Mouse (Mus musculus) adrenal gland, postnatal 10 days (tissue): ENCODE data around the gene Dnlz. TPM values are rescaled to one million over a fixed set of nuclear protein-coding genes. Genes with fewer than 3 reads are reported as not detected.

Experiments used
- DNase-seq: peaks from one replicate; pipeline ENCODE4 v3.0.0; 2021; ENCODE audit warnings: mixed read lengths
- total RNA-seq, 2 experiments: library from RNA; stranded (reverse); gene quantifications; 2 replicates each; pipeline ENCODE4 v1.2.3; 2021

The Dnlz gene
- total RNA-seq, 2 experiments from 2014 or later: 18.5 to 20.2 TPM

GRCm38 (mm10) chr2:26323589-26324325, 28.2 kb downstream of the Dnlz start:
- no peak for DNase-seq

DNA sequence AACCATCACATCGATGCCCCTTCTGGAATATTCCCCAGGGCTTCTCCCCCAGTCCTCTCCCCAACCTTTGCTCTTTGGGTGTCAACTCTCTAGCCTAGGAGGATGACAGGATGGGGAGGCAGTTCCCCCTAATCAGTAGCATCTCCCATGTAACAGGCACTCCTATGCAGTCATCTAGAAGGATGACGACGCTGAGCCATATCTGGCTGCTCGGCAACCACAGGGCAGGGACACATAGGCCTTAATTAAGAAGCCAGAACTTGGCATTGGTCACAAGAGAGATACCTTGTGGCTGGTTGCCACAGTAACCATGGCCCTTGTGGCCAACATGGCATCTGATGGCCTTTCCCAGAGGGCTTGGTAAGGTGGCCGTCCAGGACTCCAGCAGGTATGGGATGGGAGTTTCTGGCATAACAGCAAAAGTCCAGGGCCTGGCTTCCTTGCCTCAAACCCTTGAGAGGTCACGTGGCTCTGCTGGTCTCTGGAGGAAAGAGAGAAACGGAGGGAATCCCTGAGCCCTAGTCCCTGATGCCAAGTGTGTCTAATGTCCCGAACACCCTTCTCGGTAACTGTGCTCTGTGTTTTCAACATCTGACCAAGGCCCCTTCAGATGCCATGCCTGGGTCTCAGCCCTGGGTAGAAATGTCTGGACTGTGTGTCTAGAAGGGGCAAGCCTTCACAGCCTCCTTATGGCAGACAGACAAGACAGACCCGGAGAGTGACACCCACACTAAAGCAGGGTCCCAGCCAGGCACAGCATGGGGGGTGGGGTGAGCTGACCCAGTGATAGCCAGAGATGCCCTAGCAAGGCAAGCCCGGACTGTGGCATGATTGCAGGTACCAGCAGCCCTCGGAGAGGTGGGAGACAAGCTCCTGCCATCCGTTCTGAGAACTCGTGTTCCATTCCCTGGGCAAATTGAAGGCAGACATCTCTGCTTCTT, 31.4 kb downstream of the Dnlz start:
- DNase-seq: no peak

DNA sequence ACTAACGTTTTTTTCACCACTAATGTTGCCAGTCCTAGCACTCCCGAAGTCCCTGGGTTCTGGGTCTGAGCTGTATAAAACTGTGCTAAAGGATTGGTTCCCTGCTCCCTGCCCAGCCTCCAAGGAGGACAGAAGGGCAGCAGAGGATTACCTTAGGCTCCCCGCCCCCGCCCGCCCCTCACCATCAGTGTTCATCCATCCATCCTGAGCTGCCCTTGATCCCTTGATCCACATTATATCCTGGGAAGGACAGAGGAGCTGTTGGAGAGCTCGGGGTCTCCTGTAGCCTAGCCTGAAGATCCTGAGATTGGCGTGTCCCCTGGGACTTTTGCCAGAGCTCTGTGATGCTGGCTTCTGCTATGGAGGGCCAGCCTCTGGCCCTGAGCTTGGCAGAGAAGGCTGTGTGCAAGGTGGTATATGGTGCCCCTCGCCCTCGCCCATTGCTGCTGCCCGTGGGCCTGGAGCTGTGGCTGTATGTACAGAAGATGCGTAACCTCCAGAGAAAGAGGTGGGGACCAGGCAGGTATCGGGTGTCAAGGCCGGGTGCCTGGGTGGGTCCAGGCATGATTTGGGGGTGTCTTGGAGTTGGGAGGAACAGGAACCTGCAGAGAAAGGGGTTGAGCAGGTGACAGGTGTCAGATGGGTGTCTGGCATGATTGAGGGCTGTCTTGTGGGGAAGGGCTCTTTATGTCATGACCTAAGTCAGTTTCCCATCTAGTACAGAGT, 32.2 kb downstream of the Dnlz start:
- DNase-seq: no peak

- DNase-seq: no peak
Measured at GRCm38 (mm10) chr2:26319109-26319508, 32.8 kb downstream of the Dnlz start.

DNA sequence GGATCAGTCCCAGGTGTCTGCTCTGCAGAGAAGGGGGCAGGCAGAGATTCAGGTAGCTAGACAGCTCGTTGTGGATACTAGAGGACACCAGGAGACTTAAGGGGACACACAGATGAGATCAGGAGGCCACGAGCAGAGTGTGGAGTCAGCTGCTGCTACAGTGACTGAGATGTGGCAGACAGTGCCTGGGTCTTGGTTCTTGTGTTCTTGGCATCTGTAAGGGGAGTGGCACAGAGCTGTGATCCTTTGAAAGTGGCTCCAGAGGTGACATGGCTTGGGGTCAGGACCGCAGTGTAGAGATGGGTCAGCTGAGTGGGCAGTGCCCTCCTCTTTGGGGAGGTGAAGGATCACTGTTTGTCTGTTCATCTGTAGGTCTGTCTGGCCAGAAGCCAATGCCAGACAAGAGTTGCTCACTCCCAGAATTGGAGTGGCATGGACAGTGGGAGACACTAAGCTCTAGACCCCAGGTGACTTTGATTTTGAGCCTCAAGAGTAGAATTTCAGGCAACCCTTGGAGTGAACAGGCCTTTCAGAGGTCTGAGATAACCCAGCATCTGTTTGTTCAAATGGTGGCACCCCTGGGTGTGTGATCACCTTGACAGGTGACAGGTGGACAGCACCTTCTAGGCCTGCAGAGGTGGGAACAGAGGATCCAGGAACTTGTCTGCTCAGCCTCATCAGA, 33.8 kb downstream of the Dnlz start:
- DNase-seq: no peak

DNA sequence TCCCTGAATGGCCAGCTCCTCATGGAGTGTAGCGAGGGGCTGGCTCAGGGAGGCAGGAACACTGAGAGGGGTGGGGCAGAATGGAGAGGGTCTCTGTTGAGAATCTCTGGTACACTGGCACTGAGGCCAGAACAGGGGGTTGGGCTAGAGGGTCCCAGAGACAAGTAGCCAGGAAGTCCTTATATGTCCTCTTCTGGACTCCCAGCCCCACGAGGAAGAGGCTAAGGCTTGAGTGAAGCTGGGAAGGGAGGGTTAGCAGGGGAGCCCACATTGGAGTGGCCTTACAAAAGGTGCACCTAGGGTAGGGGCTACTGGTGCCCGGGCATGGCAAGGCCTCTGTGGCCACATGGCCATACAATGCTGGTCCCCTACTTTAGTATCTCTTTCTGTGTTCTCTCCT, 34.5 kb downstream of the Dnlz start:
- DNase-seq: no peak

GRCm38 (mm10) chr2:26316576-26317246, 35.2 kb downstream of the Dnlz start:
- no peak for DNase-seq

GRCm38 (mm10) chr2:26315925-26316311, 36.0 kb downstream of the Dnlz start:
- peak; percentile 62 for DNase-seq

DNA sequence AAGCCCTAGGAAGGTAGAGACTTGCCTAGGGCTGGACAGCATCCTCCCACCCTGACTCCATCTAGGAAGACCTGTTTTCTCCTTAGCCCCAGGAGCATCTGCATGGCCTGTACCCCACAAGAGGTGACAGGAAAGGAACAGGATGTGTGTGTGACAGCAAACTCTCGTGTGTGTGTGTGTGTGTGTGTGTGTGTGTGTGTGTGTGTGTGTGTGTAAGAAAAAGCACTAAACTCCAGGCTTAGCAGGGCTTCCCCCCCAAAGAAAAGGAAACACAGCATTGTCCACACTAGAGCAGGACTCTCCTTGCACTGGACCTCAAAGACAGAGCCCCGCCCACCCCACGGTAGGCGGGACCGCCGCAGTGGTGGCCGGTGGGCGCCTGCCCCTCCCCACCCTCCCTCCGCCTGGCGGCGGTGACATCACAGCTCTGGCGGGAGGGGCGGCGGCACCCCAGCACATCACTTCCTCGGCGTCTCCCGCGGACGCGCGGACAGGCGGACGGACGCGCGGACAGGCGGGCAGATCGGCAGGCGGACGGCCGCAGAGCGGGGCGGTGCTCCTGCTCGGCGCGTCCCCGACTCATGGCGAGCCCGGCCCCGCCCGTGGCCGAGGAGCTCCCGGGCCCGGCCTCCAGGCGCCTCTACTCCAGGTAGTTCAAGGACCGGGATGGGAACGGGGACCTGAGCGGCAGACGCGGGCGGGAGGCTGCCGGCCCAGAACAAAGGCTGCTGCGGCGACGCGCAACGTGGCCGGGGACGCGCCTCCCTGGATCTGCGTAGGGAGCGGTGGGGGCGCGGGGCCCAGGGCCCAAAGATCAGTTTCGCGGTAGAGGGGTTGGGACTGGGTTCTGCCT, 36.6 kb downstream of the Dnlz start, which contains the start of gene Gpsm1:
Gene Gpsm1 (plus strand): TSS at position 444 of the 853 bp plus-strand sequence.
- peak; percentile 90 for DNase-seq

GRCm38 (mm10) chr2:26314281-26315071, 37.4 kb downstream of the Dnlz start:
- DNase-seq: no peak

GRCm38 (mm10) chr2:26313394-26313793, 38.5 kb downstream of the Dnlz start:
- DNase-seq: no peak

DNA sequence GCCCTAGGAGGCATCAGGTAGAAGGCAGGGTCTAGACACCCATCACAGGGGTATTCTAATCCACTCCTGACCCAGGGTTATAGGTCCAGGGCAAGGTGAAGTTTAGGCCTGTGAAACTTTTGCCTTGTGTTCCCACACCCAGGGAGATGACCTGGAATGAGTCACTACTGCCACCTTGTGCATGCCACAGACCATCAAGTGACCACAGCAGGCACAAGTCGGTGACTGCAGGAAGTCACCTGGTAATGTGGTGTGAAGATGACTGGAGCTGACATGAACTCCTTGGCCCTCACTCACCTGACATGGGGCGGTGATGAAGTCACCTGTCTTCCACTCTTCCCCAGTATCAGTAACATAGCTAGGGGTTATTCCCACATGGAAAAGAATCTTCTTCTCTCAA, 39.1 kb downstream of the Dnlz start:
- no peak for DNase-seq

- no peak for DNase-seq
Measured at GRCm38 (mm10) chr2:26311936-26312335, 40.0 kb downstream of the Dnlz start.

DNA sequence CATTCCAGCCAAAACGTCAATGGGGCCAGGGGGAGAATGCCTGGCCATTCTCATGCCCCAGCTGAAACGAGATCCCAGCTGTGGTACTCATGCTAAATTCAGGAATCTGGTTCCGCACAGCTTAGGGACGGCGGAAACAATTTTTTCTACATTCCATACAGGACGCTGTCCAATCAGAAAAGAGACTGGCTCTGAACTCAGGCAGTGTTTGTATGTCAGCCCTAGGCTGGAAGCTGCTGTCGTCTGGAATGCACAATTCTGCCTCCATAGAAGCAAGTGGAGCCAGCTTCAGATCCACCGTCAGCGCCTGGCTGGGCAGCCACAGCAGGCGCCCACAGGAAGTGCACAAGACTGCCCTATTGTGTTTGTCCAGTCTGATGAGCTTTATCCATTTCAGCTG, 42.2 kb downstream of the Dnlz start:
- DNase-seq: no peak

GRCm38 (mm10) chr2:26306702-26307101, 45.2 kb downstream of the Dnlz start:
- no peak for DNase-seq

GRCm38 (mm10) chr2:26305555-26305954, 46.4 kb downstream of the Dnlz start:
- DNase-seq: no peak

DNA sequence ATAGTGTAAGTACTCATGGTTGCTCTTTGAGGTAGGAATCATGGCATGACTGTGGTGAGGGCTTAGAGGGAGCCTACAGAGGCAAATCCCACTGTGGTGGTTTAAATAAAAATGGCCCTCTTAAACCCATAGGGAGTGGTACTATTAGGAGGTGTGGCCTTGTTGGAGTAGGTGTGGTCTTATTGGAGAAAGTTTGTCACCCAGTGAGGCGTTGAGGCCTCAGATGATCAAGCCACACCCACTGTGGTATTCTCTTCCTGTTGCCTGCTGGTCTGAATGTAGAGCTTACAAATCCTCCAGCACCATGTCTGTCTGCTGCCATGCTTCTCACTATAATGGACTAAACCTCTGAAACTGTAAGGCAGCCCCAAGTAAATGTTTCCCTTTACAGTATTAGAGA, 47.2 kb downstream of the Dnlz start:
- DNase-seq: no peak

GRCm38 (mm10) chr2:26302005-26302503, 49.9 kb downstream of the Dnlz start:
- no peak for DNase-seq

DNA sequence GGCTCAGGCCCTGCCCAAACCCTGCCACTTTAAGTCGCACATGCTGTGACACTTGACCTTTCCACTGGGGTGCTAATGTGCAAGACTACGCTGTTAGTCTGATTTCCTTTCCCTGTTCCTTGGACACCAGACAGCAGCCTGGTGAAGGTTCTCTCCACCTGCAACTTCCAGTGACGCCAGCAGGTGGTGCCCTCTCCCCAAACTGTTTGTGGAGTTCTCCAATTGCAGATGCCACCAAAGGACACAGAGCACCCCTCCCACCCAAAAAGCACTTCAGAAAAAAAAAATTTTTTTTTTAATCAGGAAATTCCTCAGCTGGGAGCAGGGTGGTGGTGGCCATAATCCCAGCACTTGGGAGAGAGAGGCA, 51.1 kb downstream of the Dnlz start:
- DNase-seq: peak; percentile 92
